In genomic region chr3:9189366-9190287, GRCm38 (mm10) we compare ENCODE assay signal across 9 mouse cellular contexts.
DNase-seq lines count a peak whose midpoint lies in the region; ATAC-seq and TF ChIP-seq lines count a peak whose summit lies in the region.
"Had no signal": no experiment of that assay in that cellular context is flagged by ENCODE, and none has a peak within 500 bp of the region (broad histone marks: within the 10 kb centered on the region; RNA-seq: fewer than 3 reads in every experiment).

No protein-coding gene starts in this region.

- 79% methylated on average over 15 of the region's 15 CpGs for WGBS in liver, postnatal 0 days (ENCODE audit: insufficient replicate concordance)
- WGBS in lung, postnatal 0 days: 65% methylated on average over 15 of the region's 15 CpGs

- no peak overlapping the region for H3K9ac ChIP-seq in liver, postnatal 0 days (replicated peaks)
- no peak overlapping the region for H3K9ac ChIP-seq in lung, postnatal 0 days (replicated peaks; ENCODE audit: low read depth)
- H3K9ac ChIP-seq: heart, embryonic 13.5 days had no signal

- no peaks in the 10 kb centered on the region for H3K4me1 ChIP-seq in liver, postnatal 0 days (ENCODE audit: insufficient read depth)
- H3K4me1 ChIP-seq in lung, postnatal 0 days (ENCODE audit: insufficient read depth, low read depth, low read length): peaks cover 3% of the 10 kb centered on the region; the same call in 1 of the 2 replicates

- H3K9me3 ChIP-seq in liver, postnatal 0 days (ENCODE audit: low read length): no peaks in the 10 kb centered on the region
- H3K9me3 ChIP-seq in lung, postnatal 0 days (ENCODE audit: low read length): no peaks in the 10 kb centered on the region
- H3K9me3 ChIP-seq: heart, embryonic 13.5 days had no signal

- no peak overlapping the region for H3K4me3 ChIP-seq in liver, postnatal 0 days (ENCODE audit: low read depth, low read length)
- H3K4me3 ChIP-seq in lung, postnatal 0 days (ENCODE audit: low read depth, low read length): no peak overlapping the region
- H3K4me3 ChIP-seq: heart, embryonic 13.5 days had no signal

- no peaks in the 10 kb centered on the region for H3K36me3 ChIP-seq in liver, postnatal 0 days (replicated peaks; ENCODE audit: insufficient read depth, low read length)
- H3K36me3 ChIP-seq in lung, postnatal 0 days (ENCODE audit: insufficient read depth, low read length): no peaks in the 10 kb centered on the region
- H3K36me3 ChIP-seq: heart, embryonic 13.5 days had no signal

- no peak overlapping the region for H3K4me2 ChIP-seq in liver, postnatal 0 days (ENCODE audit: low read depth, low read length)
- no peak overlapping the region for H3K4me2 ChIP-seq in lung, postnatal 0 days (replicated peaks; ENCODE audit: low read depth, low read length)
- H3K4me2 ChIP-seq: heart, embryonic 13.5 days had no signal

- TF ChIP-seq CTCF in liver, postnatal 0 days (IDR thresholded peaks at IDR 0.05; ENCODE audit: low read depth): no peak
- TF ChIP-seq CTCF in lung, postnatal 0 days (IDR thresholded peaks at IDR 0.05): no peak

- DNase-seq in cerebellum, postnatal 10 days: peak; percentile 74 to 86
- no peak for DNase-seq in cerebellum, adult 11-12 months
- DNase-seq in liver: peak; percentile 26
- DNase-seq in liver, postnatal 0 days: no peak
- peak; percentile 77 for DNase-seq in heart, postnatal 4 days
- DNase-seq in lung, postnatal 0 days (ENCODE audit: low spot score): peak; percentile 87
- no peak for DNase-seq in thymus, postnatal 36 days

- ATAC-seq in liver, postnatal 0 days: no peak
- peak; percentile 75 for ATAC-seq in lung, postnatal 0 days
- no peak for ATAC-seq in monocyte, adult 5-6 weeks (replicated peaks; ENCODE audit: insufficient number of reproducible peaks, low FRiP score, low TSS enrichment, poor library complexity, severe bottlenecking)

- H3K27me3 ChIP-seq in liver, postnatal 0 days (ENCODE audit: insufficient read depth, low read length): no peaks in the 10 kb centered on the region
- no peaks in the 10 kb centered on the region for H3K27me3 ChIP-seq in lung, postnatal 0 days (replicated peaks; ENCODE audit: insufficient read depth, low read length)
- H3K27me3 ChIP-seq: heart, embryonic 13.5 days had no signal

- no peak overlapping the region for H3K27ac ChIP-seq in liver, postnatal 0 days (ENCODE audit: low read depth)
- no peak overlapping the region for H3K27ac ChIP-seq in lung, postnatal 0 days (ENCODE audit: low read length)
- H3K27ac ChIP-seq: heart, embryonic 13.5 days had no signal

- TF ChIP-seq EP300 in liver, postnatal 0 days (IDR thresholded peaks at IDR 0.05; ENCODE audit: low read depth): no peak
- TF ChIP-seq EP300 in lung, postnatal 0 days (IDR thresholded peaks at IDR 0.05): no peak

Comparison
In these comparisons a context has a peak if more than half of its experiments do, and no peak if none do; other contexts are left out.
1. DNase-seq: peak in cerebellum, postnatal 10 days (2 of 2), liver (single experiment), heart, postnatal 4 days (single experiment) and lung, postnatal 0 days (single experiment); none in cerebellum, adult 11-12 months (single experiment), liver, postnatal 0 days (single experiment) and thymus, postnatal 36 days (0 of 2).